Mouse (Mus musculus): Measurements from ENCODE around the gene Plcb4. TPM values are rescaled to one million over a fixed set of nuclear protein-coding genes. Genes with fewer than 3 reads are reported as not detected.

The Plcb4 gene
- total and polyA plus RNA-seq, 3 experiments, result not detected

DNA sequence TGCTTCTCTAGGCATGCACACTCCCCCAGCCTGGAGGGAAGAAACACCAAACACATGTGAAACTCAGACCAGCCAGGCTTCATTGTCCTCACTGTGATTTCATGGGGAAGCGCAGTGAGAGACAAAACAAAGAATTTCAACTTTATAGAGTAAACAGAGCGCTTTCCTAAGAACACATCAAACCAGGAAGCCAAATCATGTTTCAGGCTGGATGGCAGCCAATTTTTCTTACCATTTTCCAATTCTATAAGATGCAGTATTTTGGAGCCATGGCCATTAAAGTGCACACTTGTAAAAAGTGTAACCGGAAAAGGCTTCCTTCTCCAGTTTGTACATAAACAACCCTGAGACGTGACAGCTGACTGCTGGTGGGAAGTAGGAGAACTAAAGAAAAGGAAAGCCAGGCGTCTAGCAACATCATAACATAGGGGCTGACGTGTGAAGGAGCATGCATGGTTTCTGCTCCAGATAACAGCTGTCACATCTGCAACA is 221.5 kb downstream of the Plcb4 start:
- H3K79me2 ChIP-seq (replicated peaks; ENCODE audit: control insufficient read depth, extremely low read depth, insufficient read depth, poor library complexity, severe bottlenecking), result no peaks in the 10 kb centered on the region
- H3K9me3 ChIP-seq (replicated peaks; ENCODE audit: low read length), result peaks cover 80% of the 10 kb centered on the region
- H3K4me1 ChIP-seq (ENCODE audit: control insufficient read depth in 1 of 2, insufficient read depth in 2 of 2), result no peaks in the 10 kb centered on the region
- H3K4me2 ChIP-seq (ENCODE audit: insufficient read depth, low read depth, poor library complexity, severe bottlenecking), result no peak overlapping the region
- H3K27ac ChIP-seq (ENCODE audit: insufficient read depth, low read depth), result no peak overlapping the region
- no peak overlapping the region for H3K4me3 ChIP-seq (replicated peaks in 1 of 3; ENCODE audit: low read depth in 2 of 3, low read length in 2 of 3, poor library complexity in 1 of 3)
- TF ChIP-seq UBTF (IDR thresholded peaks at IDR 0.05; ENCODE audit: low read depth, low read length) (no peak), TCF12 (IDR thresholded peaks at IDR 0.05; ENCODE audit: low read depth, low read length) (no peak), USF2 (conservative IDR thresholded peaks at IDR 0.05; ENCODE audit: low read depth, low read length) (no peak)
- in situ Hi-C loops (cut with MboI; ENCODE audit: low pct_ligation_motif_present, low pct_unique_long_range_greater_than_20kb, low sequenced_read_pairs) (no loop called here), dilution Hi-C loops (cut with MboI; ENCODE audit: extremely low pct_ligation_motif_present, extremely low pct_unique_long_range_greater_than_20kb, low sequenced_read_pairs) (no loop called here)
- H3K27me3 ChIP-seq (replicated peaks), result no peaks in the 10 kb centered on the region
- no peak overlapping the region for H3K9ac ChIP-seq (ENCODE audit: insufficient read depth, low read depth)
- no peaks in the 10 kb centered on the region for H3K36me3 ChIP-seq (replicated peaks in 1 of 2; ENCODE audit: control insufficient read depth in 1 of 2, insufficient read depth in 1 of 2, low read length in 1 of 2)
- DNase-seq (ENCODE audit: extremely low read depth), result no peak

DNA sequence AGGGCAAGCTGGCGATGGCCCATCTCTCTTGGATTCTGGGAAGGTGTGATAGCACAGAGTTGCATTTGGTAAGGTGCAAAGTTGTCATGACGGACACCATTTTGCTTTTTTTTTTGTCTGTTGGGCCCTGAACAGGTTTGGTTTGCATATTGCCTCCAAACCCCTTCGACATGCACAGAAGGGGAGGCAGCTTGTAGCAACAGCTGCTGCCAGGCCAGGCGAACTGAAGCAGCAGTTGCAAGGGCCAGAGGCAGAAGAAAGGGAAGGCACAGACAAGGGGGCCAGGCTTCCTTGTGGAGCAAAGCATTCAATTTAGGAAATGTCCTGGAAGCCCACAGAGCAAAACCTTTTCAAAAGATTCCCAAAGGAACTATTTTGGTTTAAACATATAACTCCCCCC is 224.5 kb downstream of the Plcb4 start:
- Histone ChIP-seq H3K27me3 (replicated peaks) (no peaks in the 10 kb centered on the region), H3K9me3 (replicated peaks; ENCODE audit: low read length) (peaks cover 85% of the 10 kb centered on the region), H3K9ac (ENCODE audit: insufficient read depth, low read depth) (no peak overlapping the region), H3K27ac (ENCODE audit: insufficient read depth, low read depth) (no peak overlapping the region), H3K4me2 (ENCODE audit: insufficient read depth, low read depth, poor library complexity, severe bottlenecking) (no peak overlapping the region), H3K36me3 (replicated peaks in 1 of 2; ENCODE audit: control insufficient read depth in 1 of 2, insufficient read depth in 1 of 2, low read length in 1 of 2) (no peaks in the 10 kb centered on the region), H3K4me3 (replicated peaks in 1 of 3; ENCODE audit: low read depth in 2 of 3, low read length in 2 of 3, poor library complexity in 1 of 3) (no peak overlapping the region), H3K4me1 (ENCODE audit: control insufficient read depth in 1 of 2, insufficient read depth in 2 of 2) (no peaks in the 10 kb centered on the region), H3K79me2 (replicated peaks; ENCODE audit: control insufficient read depth, extremely low read depth, insufficient read depth, poor library complexity, severe bottlenecking) (no peaks in the 10 kb centered on the region)
- TF ChIP-seq TBP (conservative IDR thresholded peaks at IDR 0.05; ENCODE audit: low read depth, low read length), result no peak
- no peak for TF ChIP-seq MAX (IDR thresholded peaks at IDR 0.05; ENCODE audit: low read length)
- no peak for TF ChIP-seq MXI1 (IDR thresholded peaks at IDR 0.05; ENCODE audit: low read depth, low read length)
- TF ChIP-seq MAZ (IDR thresholded peaks at IDR 0.05; ENCODE audit: low read depth, low read length), result no peak
- TF ChIP-seq IRF4 (IDR thresholded peaks at IDR 0.05; ENCODE audit: low read depth, low read length), result no peak
- no peak for TF ChIP-seq MAFK (IDR thresholded peaks at IDR 0.05; ENCODE audit: insufficient replicate concordance, low read length)
- TF ChIP-seq ELF1 (IDR thresholded peaks at IDR 0.05; ENCODE audit: low read depth, low read length), result no peak
- TF ChIP-seq ZKSCAN1 (IDR thresholded peaks at IDR 0.05; ENCODE audit: borderline replicate concordance, low read depth, low read length), result no peak
- no peak for TF ChIP-seq NRF1 (IDR thresholded peaks at IDR 0.05; ENCODE audit: low read depth, low read length)
- TF ChIP-seq NELFE (IDR thresholded peaks at IDR 0.05; ENCODE audit: low read depth, low read length), result no peak
- TF ChIP-seq SMC3 (IDR thresholded peaks at IDR 0.05; ENCODE audit: low read depth, low read length), result no peak
- no peak for TF ChIP-seq CHD2 (IDR thresholded peaks at IDR 0.05; ENCODE audit: low read length)
- TF ChIP-seq MYC (IDR thresholded peaks at IDR 0.05; ENCODE audit: low read depth, low read length), result no peak
- no peak for DNase-seq (ENCODE audit: extremely low read depth)
- in situ Hi-C loops (cut with MboI; ENCODE audit: low pct_ligation_motif_present, low pct_unique_long_range_greater_than_20kb, low sequenced_read_pairs), result no loop called here
- dilution Hi-C loops (cut with MboI; ENCODE audit: extremely low pct_ligation_motif_present, extremely low pct_unique_long_range_greater_than_20kb, low sequenced_read_pairs), result no loop called here

All from CH12.LX (cell line).